Mouse (Mus musculus) large intestine, adult 2 months (tissue): ENCODE results near the gene Acvr1. TPM values are rescaled to one million over a fixed set of nuclear protein-coding genes. Genes with fewer than 3 reads are reported as not detected.

Experiments used
- DNase-seq: peaks from one replicate; pipeline ENCODE4 v3.0.0-alpha.2; 2012; ENCODE audit warnings: low read depth, low spot score
- WGBS: fragments of 180-500 bp; shearing (Covaris S2); methylation state at CpG from one replicate; pipeline ENCODE4 v1.1.7; 2018; 5-methylcytosine and 5-hydroxymethylcytosine counted together
- polyA plus RNA-seq: library from polyadenylated mRNA; depleted of rRNA; stranded (reverse); fragments of >200 nt; gene quantifications from 2 replicates; pipeline ENCODE4 v1.2.3, GENCODE M21; 2012

Gene Acvr1
- polyA plus RNA-seq, 1 experiment, result 6.3 TPM

GRCm38 (mm10) chr2:58485152-58485551 lies 81.8 kb downstream of the Acvr1 start:
- DNase-seq, result no peak
- 12% methylated on average over 4 of the region's 4 CpGs for WGBS

DNA sequence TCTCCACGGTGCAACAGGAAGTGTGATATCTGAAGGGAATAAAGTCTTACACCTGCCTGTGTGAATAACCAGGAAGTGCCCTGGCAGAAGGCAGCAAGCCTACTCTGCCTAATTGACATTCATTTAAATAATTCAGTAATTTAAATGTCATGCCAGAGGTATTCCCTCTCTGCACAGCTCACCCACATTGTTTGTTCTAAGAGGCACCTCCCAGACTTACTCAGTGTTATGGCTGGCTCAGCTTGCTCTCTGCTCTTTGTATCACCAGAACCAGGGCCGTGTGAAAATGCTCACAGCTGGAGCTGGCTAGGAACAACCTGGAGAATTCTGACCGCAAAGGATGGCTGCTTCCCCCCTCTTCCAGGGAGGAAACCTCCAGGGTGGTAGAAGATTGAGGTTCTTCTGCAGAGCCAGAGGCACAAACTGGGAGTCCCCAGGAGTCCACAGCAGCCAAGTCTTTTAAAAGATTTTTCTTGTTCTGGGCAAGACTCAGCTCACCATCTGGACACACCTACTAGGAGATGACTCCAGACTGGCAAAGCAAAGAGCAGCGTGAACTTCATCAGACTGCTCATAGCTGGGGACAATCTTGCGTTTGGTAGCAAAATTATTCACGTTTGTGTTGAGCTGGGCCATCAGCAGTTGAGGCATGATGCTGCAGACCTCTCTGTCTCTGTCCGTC lies 82.5 kb downstream of the Acvr1 start:
- peak; percentile 55 for DNase-seq
- 21% methylated on average over 7 of the region's 7 CpGs for WGBS

- WGBS, result 77% methylated on average over 9 of the region's 9 CpGs
- no peak for DNase-seq
These were observed 85.4 kb downstream of the Acvr1 start for GRCm38 (mm10) chr2:58481450-58482100.

DNA sequence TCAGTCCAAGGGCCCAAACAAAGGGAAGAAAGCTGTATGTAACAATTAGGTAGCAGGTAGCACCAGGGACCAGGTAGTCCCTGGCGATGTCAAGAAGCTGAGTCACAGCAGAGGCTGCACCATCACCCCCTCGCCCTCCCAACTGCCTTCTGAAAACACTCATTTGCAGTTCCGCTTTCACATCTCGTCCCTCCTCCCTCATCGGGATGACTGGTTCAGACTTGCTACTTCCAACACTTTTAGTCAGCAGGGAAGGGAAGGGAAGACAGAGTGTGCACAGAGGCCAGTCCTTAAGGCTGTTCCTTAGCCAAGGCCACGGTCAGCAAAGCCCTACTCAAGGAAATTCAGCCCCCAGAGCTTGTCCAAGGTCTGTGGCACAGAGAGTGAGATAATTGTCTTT lies 86.2 kb downstream of the Acvr1 start:
- 57% methylated on average over 6 of the region's 6 CpGs for WGBS
- no peak for DNase-seq

GRCm38 (mm10) chr2:58479536-58479935 lies 87.4 kb downstream of the Acvr1 start:
- no peak for DNase-seq
- WGBS, result 80% methylated on average over 10 of the region's 10 CpGs

DNA sequence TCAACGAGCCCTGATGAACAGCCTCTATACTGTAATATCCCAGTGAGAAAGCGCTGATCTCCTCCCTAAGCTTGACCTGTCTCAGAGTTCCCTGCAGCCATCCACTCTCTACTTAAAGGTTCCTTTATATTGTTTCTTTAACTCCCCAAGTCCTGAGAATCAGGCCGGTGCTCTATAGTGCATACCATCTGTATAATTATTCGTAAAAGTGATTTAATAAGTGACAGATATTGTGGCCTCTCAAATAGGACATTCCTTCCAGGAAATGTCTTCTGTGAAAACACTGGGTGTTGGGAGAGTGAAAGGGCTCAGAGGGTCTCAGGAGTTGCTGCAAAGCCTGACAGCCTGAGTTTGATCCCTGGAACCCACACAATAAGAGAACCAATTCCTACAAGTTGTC lies 88.8 kb downstream of the Acvr1 start:
- DNase-seq, result no peak
- WGBS, result 91% methylated on average over 4 of the region's 4 CpGs

DNA sequence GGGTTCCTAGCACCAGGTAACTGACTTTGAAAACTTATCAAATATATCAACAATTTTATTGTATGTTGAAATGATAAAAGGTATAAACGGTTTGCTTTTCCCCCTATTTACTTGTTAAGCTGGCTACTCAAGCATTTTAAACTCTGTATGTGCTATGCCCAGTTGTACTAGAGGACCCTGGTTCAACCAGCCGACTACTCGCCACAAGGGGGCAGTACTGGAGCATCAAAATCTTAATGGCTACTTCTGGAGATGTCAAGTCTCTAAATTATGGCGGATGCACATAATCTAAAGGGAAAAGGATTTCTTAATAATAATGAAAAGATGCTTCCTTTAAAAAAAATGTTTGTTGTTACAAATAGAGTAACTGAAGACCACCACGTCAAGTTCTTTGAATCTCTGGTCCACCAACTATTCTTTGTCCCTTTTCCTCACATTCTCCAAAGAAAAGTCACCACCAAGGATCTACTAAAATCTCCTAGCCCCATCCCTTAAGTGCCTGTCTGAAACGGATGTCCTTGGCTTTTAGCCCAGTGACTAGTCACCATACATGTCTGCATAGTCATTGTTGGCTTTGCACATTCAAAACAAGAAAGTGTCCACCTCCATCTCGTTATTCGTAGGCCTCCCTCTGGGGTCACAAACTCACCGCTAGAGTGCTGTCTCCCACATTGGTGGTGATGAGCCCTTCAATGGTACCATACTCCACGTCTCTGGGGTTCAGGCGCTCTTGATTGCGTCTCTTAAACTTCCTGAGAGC lies 89.8 kb downstream of the Acvr1 start:
- DNase-seq, result peak; percentile 67
- 55% methylated on average over 12 of the region's 12 CpGs for WGBS

DNA sequence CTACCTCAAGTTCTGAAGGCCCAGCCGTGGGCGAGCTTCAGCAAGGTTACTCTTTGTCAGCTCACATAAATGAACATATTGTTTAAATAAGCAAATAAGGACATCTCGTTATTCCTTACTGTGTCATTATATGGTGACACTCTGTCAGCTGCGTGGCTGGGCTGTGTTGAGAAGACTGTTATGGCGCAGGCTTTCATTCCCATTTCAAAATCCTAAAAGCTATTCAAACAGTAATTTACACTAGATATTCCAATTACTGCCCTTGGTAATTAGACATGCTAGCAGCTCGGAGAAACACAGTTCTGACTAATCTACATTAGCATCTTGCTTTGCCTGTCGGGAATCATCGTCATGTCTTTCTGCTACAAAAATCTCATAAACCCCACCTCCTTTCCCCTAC lies 91.4 kb downstream of the Acvr1 start:
- 87% methylated on average over 8 of the region's 8 CpGs for WGBS
- DNase-seq, result no peak

DNA sequence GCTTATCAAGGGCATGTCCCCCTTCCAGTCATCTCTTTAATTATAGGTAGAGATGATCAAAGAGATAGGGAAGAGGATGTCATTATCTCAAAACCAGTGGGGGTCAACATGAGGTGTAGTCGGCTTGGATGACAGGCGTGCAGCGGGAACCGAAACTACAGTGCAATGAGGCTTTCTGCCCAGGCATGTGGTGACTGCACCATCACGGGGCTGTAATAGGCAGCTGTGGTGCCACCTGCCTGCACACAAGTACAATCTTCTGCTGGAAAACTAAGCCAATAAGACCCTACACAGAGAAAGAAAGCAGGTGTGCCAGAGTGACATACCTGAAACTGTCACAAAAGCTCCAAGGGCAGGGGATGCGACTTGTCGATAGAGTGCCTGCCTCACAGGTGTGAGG lies 96.7 kb downstream of the Acvr1 start:
- 92% methylated on average over 7 of the region's 7 CpGs for WGBS
- no peak for DNase-seq

DNA sequence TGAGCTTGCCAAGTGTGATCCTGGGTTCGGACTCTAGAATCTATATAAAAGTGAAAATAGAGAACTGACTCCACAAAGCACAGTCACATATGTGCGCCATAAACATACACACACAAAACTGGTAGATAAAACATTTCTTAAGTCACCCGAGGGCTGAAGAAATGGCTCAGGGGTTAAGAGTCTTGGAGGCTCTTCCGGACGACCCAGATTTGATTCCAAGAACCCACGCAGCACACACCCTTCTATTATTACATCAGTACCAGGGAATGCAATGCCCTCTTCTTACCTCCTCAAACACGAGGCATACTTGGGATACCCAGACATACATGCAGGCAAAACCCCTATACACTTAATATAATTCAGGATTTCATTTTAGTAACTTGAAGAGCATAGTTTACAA lies 97.1 kb downstream of the Acvr1 start, which contains the start of gene Gm17409:
TSS of gene Gm17409 (plus strand) at position 301 of the 400 bp plus-strand sequence.
- DNase-seq, result no peak
- WGBS, result 85% methylated on average over 7 of the region's 7 CpGs

DNA sequence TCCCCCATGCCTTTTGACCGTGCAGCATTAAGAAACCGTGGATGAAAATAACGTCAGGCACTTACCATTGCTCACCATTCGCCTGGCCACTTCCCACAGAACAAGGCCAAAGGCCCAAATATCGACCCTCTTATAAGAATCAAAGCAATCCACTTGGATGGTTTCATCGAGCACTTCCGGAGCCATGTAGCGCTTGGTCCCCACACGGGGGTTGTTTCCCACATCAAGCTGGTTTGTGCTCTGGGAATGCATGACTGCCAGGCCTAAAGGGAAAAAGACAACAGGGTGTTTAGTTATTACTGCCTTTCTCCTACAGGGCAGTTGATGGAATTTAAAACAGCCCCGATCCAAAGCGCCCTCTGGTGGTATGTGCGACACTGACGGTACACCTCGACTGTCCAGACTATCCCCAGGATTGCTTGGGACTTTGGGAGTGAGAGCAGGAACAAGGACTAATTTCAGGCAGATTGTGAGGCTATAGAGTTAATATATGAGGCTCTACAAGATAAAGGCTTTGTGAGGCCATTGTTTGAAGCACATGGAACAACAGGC lies 108.1 kb downstream of the Acvr1 start:
- 82% methylated on average over 14 of the region's 14 CpGs for WGBS

GRCm38 (mm10) chr2:58457488-58457865 lies 109.5 kb downstream of the Acvr1 start:
- WGBS, result 97% methylated on average over 5 of the region's 5 CpGs
- no peak for DNase-seq

More for the DNA sequence above, 108.1 kb downstream of the Acvr1 start:
- DNase-seq, result no peak

DNA sequence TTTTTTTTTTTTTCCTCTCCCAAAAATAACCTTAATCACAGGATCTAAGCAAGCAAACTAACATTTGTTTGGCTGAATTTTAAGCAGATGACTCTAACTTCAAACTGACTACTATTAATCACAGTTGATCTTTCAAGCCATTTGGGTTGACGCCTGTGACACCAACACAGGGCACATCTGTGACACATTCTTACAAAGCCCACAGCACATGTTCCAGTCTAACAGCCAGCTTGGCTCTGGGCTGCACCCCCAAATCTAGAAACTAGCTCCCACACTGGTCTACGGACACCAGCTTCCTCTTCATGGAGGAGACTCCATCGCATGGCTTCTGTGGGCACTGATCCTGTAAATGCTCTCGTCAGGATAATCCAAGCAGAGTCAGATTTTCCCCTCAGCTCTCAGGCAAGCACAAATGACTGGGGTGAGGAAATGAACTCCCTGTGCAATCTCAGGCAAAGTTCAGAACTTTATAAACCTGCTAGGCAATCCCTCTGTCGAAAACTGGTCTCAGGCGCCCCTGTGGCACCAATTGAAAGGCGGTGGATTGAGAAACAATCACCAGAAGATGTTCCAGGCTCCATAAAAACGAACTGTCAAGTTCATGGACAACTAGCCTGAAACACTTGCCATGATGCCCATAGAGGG lies 110.0 kb downstream of the Acvr1 start:
- DNase-seq, result no peak
- 82% methylated on average over 8 of the region's 8 CpGs for WGBS

DNA sequence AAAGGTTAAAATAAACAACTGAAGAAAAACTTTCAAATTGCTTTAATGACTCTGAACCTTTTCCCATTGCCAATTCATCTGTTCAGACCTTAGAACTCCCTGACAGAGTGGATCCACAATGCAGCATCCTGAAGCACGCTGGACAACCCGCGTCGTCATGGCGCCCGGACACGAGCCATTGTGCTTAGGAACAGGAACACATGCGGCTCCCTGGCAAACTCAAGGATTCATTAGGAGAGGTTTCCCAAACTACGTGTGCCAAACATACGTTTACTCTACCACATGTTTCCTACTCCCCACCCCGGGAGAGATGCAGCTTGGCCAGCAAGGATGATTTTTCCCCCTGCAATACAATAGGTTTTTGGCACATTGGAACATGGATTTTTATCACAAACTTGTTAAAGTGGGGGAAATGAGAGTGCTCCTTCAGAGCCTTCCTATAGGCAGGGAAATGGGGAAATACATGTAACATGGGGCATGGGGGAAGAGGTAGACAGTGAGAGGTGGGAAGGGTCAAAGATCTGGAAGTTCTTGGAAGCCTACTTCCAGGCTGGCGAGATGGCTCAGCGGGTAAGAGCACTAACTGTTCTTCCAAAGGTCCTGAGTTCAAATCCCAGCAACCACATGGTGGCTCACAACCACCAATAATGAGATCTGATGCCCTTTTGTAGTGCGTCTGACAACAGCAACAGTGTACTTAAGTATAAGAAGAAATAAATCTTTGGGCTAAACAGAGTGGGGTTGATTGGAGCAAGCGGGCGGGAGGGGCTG lies 112.7 kb downstream of the Acvr1 start:
- no peak for DNase-seq
- WGBS, result 91% methylated on average over 16 of the region's 16 CpGs

DNA sequence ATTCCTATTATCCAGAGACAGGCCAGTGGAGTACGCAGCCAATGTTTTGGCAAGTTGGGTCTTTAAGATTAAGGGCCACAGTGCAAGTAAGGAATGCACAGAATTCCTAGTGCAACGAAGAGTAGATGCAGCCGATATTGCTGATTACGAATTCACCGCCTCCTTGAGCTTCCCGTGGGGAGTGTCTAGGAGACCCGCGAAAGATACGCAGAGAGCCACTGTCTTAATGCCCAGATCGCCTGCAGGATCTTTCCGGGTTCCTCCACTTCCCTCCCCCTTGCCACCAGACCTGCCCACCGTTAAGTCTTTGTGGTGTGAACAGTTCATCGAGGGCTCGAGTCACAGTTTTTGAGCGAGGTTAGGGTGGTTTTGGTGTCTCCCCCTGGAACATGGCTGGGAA lies 120.0 kb downstream of the Acvr1 start:
- WGBS, result 94% methylated on average over 15 of the region's 15 CpGs

DNA sequence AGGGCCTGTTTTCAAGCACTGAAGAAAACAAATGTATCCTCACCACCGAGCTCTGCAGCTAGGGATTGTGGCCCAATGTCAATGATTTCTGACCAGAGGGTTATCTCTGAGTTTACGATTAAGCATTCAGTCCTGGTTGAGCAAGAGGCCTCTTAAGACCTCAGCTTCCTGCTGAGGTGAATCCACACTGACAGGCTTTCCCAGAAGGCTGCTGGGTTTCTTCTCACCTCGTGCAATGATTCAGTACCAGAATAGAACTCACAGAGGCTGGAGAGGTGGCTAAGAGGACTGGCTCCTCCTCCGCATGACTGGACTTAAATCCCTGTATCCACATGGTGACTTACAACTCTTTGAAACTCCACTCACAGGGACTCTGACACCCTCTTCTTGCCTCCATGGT lies 123.8 kb downstream of the Acvr1 start:
- no peak for DNase-seq
- WGBS, result 67% methylated on average over 4 of the region's 4 CpGs

More for the DNA sequence above, 120.0 kb downstream of the Acvr1 start:
- DNase-seq, result no peak

GRCm38 (mm10) chr2:58436911-58437310 lies 130.0 kb downstream of the Acvr1 start:
- DNase-seq, result no peak
- 92% methylated on average over 3 of the region's 3 CpGs for WGBS

- DNase-seq, result peak; percentile 44
- 43% methylated on average over 13 of the region's 13 CpGs for WGBS
These were observed 131.4 kb downstream of the Acvr1 start for GRCm38 (mm10) chr2:58435507-58435906.

- 33% methylated on average over 2 of the region's 2 CpGs for WGBS
These were observed 132.5 kb downstream of the Acvr1 start for GRCm38 (mm10) chr2:58434438-58434837.

More at GRCm38 (mm10) chr2:58434438-58434837, 132.5 kb downstream of the Acvr1 start:
- no peak for DNase-seq
